Mouse (Mus musculus) testis, adult 2 months (tissue): Measurements from ENCODE around the gene Timm8a1.

ENCODE experiments used
- CTCF ChIP-seq: fragments of 200-500 bp; IDR thresholded peaks from 2 replicates; pipeline ENCODE4 v1.5.1; 2012; ENCODE audit warnings: low read depth, mild to moderate bottlenecking, inconsistent platforms, low read length, moderate library complexity; ENCODE audit not compliant: control insufficient read depth, insufficient read depth, insufficient replicate concordance
- POLR2A ChIP-seq: fragments of 200-500 bp; IDR thresholded peaks from 2 replicates; pipeline ENCODE4 v1.6.1; 2012; ENCODE audit warnings: low read depth, mild to moderate bottlenecking, inconsistent platforms, low read length, moderate library complexity; ENCODE audit not compliant: control insufficient read depth

GRCm38 (mm10) chrX:134553326-134553725, 11.7 kb upstream of the Timm8a1 start:
- no peak for TF ChIP-seq POLR2A
- TF ChIP-seq CTCF = no peak
